Comparison of ENCODE assay signal across 8 mouse cellular contexts in the genomic region with DNA sequence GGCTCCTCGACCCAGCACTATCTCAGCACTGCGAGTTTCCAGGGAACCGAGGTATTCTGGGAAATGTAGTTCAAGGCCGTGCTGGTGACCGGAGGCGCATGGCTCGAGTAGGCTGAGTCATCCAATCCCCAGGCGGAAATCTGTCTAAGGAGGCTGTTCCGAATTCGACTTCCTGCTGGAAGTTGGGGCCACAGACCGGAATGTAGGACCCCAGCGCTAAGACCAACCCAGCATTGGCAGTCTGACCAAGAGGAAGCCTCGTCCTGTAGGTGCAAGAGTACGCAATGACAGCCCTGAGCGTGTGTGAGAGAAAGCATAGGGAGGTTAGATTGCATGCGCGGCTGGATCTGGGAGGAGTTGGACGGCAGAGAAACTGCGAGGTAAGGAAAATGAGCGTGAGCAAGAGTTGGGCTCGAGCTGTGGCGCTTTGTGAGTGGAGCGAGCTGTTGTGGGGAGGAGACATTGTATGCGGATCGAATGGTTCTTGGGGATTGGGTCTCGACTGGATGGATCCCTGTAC. TPM values are rescaled to one million over a fixed set of nuclear protein-coding genes. Genes with fewer than 3 reads are reported as not detected.
DNase-seq lines count a peak whose midpoint lies in the region; ATAC-seq lines count a peak whose summit lies in the region.

A gene (plus strand): TSS at position 205 of the 520 bp plus-strand sequence.

- peaks cover 20% of the 10 kb centered on the region; the same call in 1 of the 2 replicates for H3K4me1 ChIP-seq in forebrain, embryonic 14.5 days (ENCODE audit: control insufficient read depth, insufficient read depth, low read length)
- H3K4me1 ChIP-seq in neural tube, embryonic 15.5 days, result peaks cover 49% of the 10 kb centered on the region

- peak within 1 kb of the TSS; percentile 83 for H3K4me2 ChIP-seq in forebrain, embryonic 14.5 days (ENCODE audit: low read length)
- H3K4me2 ChIP-seq in neural tube, embryonic 15.5 days, result peak within 1 kb of the TSS; percentile 84

- H3K27me3 ChIP-seq in forebrain, embryonic 14.5 days (replicated peaks; ENCODE audit: control insufficient read depth, insufficient read depth, low read length), result no peaks in the 10 kb centered on the region
- no peaks in the 10 kb centered on the region for H3K27me3 ChIP-seq in neural tube, embryonic 15.5 days (replicated peaks)

- peak within 1 kb of the TSS; percentile 72 for H3K4me3 ChIP-seq in forebrain, embryonic 14.5 days (ENCODE audit: low read depth, low read length)
- H3K4me3 ChIP-seq in neural tube, embryonic 15.5 days (replicated peaks), result peak within 1 kb of the TSS; percentile 77

- H3K36me3 ChIP-seq in forebrain, embryonic 14.5 days (ENCODE audit: control insufficient read depth, insufficient read depth, low read length), result 0 out of 2 replicates have a peak, but pooled peaks cover 2% of the 10 kb centered on the region
- peaks cover 9% of the 10 kb centered on the region for H3K36me3 ChIP-seq in neural tube, embryonic 15.5 days

- WGBS in forebrain, embryonic 14.5 days, result under 1% methylated on average over 26 of the region's 26 CpGs
- WGBS in neural tube, embryonic 15.5 days, result under 1% methylated on average over 26 of the region's 26 CpGs

- H3K27ac ChIP-seq in forebrain, embryonic 14.5 days (ENCODE audit: low read depth, low read length), result peak within 1 kb of the TSS; percentile 78
- peak within 1 kb of the TSS; percentile 92 for H3K27ac ChIP-seq in neural tube, embryonic 15.5 days (replicated peaks)

- intact Hi-C loops in heart, postnatal 14 days (cut with DNase I), result loop anchor here (5.0 kb wide), 2 partner anchors 41 to 91 kb away; a partner anchor contains a TSS

- peak; percentile 95 for ATAC-seq in forebrain, embryonic 14.5 days
- ATAC-seq in neural tube, embryonic 15.5 days (ENCODE audit: low FRiP score), result peak; percentile 94

- H3K9me3 ChIP-seq in forebrain, embryonic 14.5 days (replicated peaks; ENCODE audit: control insufficient read depth, low read length), result no peaks in the 10 kb centered on the region
- H3K9me3 ChIP-seq in neural tube, embryonic 15.5 days (replicated peaks), result no peaks in the 10 kb centered on the region

- peak within 1 kb of the TSS; percentile 76 for H3K9ac ChIP-seq in forebrain, embryonic 14.5 days (ENCODE audit: low read length)
- H3K9ac ChIP-seq in neural tube, embryonic 15.5 days (replicated peaks), result peak within 1 kb of the TSS; percentile 75

- peak; percentile 98 for DNase-seq in ES-CJ7 (ENCODE audit: low read depth, low spot score)
- DNase-seq in cerebellum, adult 11 months, result peak; percentile 78
- DNase-seq in forebrain, embryonic 14.5 days (ENCODE audit: low spot score), result peak; percentile 98
- peak; percentile 80 to 86 for DNase-seq in heart, postnatal 14 days
- DNase-seq in layer of hippocampus, adult 11-12 months (ENCODE audit: low spot score), result peak; percentile 93
- DNase-seq in lung, adult 18-20 months, result peak; percentile 91 to 94
- DNase-seq in testis, postnatal 14 days (ENCODE audit: low spot score), result peak; percentile 89

RNA-seq across cellular contexts. Expression of the gene that starts here (rescaled TPM):
- 23.0 and 34.3 TPM in 2 replicates for polyA plus RNA-seq in forebrain, embryonic 14.5 days (2014; fragmentation: Nextera tagmentation; extraction: Ambion mirVana)
- 10 to 100 TPM; 11.8 to 13.0 TPM for total RNA-seq in heart, postnatal 14 days (2021)
- polyA plus RNA-seq in neural tube, embryonic 15.5 days (2015; fragmentation: Nextera tagmentation; extraction: Ambion mirVana), result 20.6 and 23.4 TPM in 2 replicates

Comparison
In these comparisons a context has a peak if more than half of its experiments do, and no peak if none do; other contexts are left out.
1. Peak in every context shown above with its lines: DNase-seq, ATAC-seq, H3K4me3 ChIP-seq and H3K27ac ChIP-seq.